Mouse (Mus musculus) lung, postnatal 10 days (tissue): ENCODE measurements around the gene Trpv4.

Source experiments
- DNase-seq: peaks from one replicate; pipeline ENCODE4 v3.0.0; 2021

The Trpv4 gene

GRCm38 (mm10) chr5:114588416-114588815, 69.8 kb downstream of the Trpv4 start:
- DNase-seq: no peak

GRCm38 (mm10) chr5:114587908-114588307, 70.3 kb downstream of the Trpv4 start:
- peak; percentile 77 for DNase-seq

- no peak for DNase-seq
These were observed 72.5 kb downstream of the Trpv4 start for GRCm38 (mm10) chr5:114585682-114586081.

DNA sequence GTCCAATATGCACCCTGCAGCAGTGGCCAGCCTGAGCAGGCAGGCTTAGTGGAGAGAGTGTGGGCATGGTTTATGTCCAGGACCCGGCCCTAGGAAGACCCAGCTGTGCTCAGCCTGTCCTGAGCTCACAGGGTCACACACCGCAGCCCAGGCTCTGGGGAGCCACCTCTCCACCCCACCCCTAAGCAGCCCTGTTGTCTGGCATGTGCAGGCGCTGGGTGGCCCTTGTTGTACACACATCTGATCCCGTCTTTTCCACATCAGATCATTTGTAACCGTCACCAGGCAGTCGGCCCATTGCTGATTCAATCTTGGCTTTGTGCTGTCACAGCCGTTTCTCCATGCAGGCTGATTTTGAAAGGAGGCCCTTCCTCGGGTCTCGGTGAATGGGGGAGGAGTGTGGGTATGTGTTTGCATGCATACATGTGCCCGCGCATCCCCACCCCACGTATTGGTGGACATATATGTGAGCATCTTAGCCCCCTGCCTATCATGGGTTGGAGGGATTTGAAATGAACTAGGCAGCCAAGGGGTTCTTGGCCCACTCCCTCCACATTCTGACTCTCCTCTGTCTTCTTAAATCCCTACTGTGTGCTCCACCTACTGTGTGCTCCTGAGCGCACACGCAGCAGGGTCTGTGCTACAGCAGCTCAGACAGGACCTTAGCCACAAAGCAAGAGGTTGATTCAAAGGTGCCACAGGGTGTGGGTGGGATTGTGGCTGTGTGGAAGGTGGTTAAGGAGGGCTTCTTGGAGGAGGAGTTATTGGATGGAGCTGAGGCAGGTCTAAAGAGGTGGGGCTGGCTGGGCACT, 73.7 kb downstream of the Trpv4 start:
- DNase-seq: peak; percentile 79

GRCm38 (mm10) chr5:114583490-114584175, 74.6 kb downstream of the Trpv4 start:
- DNase-seq: no peak

GRCm38 (mm10) chr5:114583046-114583445, 75.2 kb downstream of the Trpv4 start:
- no peak for DNase-seq

GRCm38 (mm10) chr5:114581486-114581885, 76.7 kb downstream of the Trpv4 start:
- DNase-seq: peak; percentile 49

DNA sequence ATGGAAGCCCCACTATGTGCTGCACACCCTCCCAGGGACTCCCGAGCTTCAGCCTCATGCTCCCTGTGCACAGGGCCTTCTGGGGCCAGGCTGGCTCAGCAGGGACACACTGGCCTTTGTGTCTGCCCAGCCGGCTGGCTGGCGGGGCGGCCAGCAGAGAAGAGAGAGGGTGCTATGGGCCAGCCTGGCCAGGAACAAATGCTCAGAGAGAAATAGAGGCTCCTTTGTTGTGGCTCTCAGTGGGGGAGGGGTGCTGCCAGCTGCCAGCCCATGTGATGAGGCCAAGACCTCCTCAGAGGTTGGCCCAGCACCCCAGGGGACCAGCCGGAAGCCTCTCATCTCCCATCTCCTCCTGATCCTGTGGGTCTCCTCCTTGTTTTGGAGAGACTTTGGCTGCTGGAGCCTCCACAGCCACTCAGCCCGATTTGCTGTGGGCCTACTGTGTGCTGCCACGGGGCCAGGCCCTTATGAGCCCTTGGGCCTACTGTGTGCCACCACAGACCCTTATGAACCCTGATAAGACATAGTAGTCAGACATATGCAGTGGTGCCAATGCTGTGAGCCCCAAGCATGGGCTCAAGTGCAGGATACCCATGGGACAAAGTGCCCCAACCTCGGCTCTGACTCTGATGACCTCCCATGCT, 78.4 kb downstream of the Trpv4 start:
- DNase-seq: no peak

DNA sequence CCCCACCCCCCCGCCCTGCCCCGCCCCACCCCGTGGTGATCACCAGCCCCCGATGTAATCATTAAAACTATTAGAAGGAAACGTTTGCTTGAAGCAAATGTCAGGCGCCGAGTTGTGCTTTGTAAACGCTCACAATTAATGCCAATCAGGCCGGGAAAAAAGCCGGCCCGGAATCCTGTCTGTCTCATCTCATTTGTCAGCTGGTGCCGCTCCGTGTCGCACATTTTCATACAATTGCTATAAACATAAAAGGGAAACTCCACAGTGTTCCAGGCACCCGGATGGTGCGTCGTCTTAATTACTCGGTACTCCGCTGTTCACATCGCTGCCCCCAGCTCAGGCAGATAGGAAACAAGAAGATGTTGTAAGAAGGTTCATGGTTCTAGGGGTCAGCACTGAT, 79.9 kb downstream of the Trpv4 start:
- DNase-seq: no peak

- DNase-seq: no peak
These were observed 82.1 kb downstream of the Trpv4 start for GRCm38 (mm10) chr5:114575986-114576605.

DNA sequence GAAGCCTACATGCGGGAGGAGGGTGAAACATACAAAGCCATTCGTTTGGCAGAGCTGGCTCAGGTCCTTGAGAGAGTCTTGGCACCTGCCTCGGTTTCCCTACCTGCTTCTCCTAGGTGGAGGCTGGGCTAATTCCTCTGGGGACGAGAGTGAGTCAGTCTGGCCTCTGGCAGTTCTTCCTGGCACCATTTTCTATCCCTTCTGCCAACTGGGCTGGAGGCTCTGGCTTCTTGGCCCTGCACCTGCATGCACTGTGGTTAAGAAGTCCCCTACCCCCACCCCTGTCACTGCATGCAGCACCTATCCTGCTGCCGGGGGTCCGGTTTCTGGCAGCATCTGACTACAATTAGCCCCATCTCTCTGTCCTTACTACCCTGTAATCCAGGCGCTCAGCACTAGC, 82.7 kb downstream of the Trpv4 start:
- DNase-seq: no peak

- no peak for DNase-seq
These were observed 83.2 kb downstream of the Trpv4 start for GRCm38 (mm10) chr5:114575010-114575409.

DNA sequence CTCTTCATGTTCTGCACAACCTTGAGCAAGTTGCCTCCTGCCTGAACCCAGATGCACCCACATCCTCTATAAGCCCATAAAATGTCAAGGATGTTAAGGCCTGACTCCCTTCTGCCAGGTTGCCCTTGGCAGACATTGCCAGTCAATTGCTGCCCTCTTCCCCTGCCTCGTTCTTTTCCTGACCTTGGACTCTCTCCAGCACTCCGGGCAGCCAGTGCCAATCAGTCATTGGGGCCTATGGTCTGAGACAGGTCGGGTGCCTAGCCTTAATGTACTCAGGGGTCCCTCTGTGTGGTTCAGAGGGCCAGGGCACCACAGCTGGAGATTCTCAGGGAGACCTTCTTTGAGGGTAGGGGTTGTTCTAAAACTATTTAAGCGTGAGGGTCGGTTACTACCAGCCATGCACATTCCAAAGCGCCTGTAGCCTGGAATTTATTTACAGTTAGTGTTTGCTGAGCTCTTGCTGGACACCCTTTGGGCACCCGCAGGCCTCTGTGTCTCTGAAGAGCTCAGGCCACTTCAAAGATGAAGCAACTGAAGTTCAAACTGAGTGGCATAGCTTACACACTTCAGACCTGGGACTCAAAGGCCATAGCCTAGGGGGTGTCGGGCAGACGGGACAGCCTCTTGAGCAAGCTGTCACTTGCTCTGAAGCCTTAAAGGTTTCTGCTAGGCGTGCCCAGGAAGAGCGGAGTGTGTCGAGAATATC, 84.1 kb downstream of the Trpv4 start:
- DNase-seq: peak; percentile 55

DNA sequence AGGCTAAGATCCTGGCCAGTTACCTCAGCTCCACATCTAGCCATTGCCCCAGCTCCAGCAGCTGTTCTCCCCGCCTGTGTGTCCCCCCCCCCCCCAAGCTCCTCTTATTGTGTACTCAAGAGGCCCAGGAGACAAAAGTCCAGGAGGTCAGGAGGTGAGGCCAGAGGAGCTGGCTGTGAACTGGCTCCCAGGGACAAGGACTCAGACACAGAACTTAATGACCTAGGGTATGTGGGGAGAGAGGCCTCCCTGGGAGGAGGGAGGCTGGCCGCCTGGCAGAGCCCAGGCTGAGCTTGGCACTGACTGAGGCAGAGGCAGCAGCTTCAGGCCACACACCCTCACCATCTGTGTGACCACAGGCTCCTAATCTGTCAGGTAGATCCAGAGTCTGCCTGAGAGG, 85.2 kb downstream of the Trpv4 start:
- no peak for DNase-seq
